Mouse (Mus musculus) intestine, postnatal 0 days (tissue): Measurements from ENCODE around the gene 1500011B03Rik. TPM values are rescaled to one million over a fixed set of nuclear protein-coding genes. Genes with fewer than 3 reads are reported as not detected.
A peak's percentile ranks its signal among the peaks of the same experiment; 100 is the strongest.

Experiments
- ATAC-seq: fragments of 200-750 bp; cut with Nextera tagmentation; 2 replicates; pipeline ENCODE4 v1.8.0; 2017; ENCODE audit warnings: mild to moderate bottlenecking, moderate TSS enrichment, moderate library complexity
- H3K27ac ChIP-seq: fragments of 300-500 bp; sonication (generic); 2 replicates; pipeline ENCODE4 v1.5.1; 2014; ENCODE audit warnings: mild to moderate bottlenecking, low read depth, low read length, moderate library complexity
- H3K27me3 ChIP-seq: fragments of 300-500 bp; sonication (generic); replicated peaks from 2 replicates; pipeline ENCODE4 v1.6.1; 2014; ENCODE audit warnings: low read length, mixed read lengths; ENCODE audit not compliant: control insufficient read depth, insufficient read depth
- H3K36me3 ChIP-seq: fragments of 300-500 bp; sonication (generic); 2 replicates; pipeline ENCODE4 v1.6.1; 2014; ENCODE audit warnings: mild to moderate bottlenecking, moderate library complexity; ENCODE audit not compliant: control insufficient read depth, insufficient read depth
- H3K4me1 ChIP-seq: fragments of 300-500 bp; sonication (generic); replicated peaks from 2 replicates; pipeline ENCODE4 v1.6.1; 2014; ENCODE audit warnings: antibody characterized with exemption, low read length, mixed read lengths; ENCODE audit not compliant: control insufficient read depth, insufficient read depth
- H3K4me2 ChIP-seq: fragments of 300-500 bp; sonication (generic); replicated peaks from 2 replicates; pipeline ENCODE4 v1.6.1; 2014; ENCODE audit warnings: low read depth, mild to moderate bottlenecking, moderate library complexity
- H3K4me3 ChIP-seq: fragments of 300-500 bp; sonication (generic); 2 replicates; pipeline ENCODE4 v1.5.1; 2014; ENCODE audit warnings: low read depth, low read length
- H3K9ac ChIP-seq: fragments of 300-500 bp; sonication (generic); 2 replicates; pipeline ENCODE4 v1.6.1; 2014; ENCODE audit warnings: mild to moderate bottlenecking, low read depth, low read length
- H3K9me3 ChIP-seq: fragments of 300-500 bp; sonication (generic); 2 replicates; pipeline ENCODE4 v1.6.1; 2016; ENCODE audit warnings: mixed run types; ENCODE audit not compliant: control insufficient read depth
- CTCF ChIP-seq: sonication (generic); IDR thresholded peaks from 2 replicates; pipeline ENCODE4 v1.5.1; 2016; ENCODE audit warnings: low read depth, mild to moderate bottlenecking, control low read depth, antibody characterized with exemption, moderate library complexity
- WGBS: fragments of 180-500 bp; shearing (Covaris S2); extraction: QIAGEN DNeasy Blood & Tissue Kit; methylation state at CpG from one replicate; pipeline ENCODE4 v1.1.7; 2014; 5-methylcytosine and 5-hydroxymethylcytosine counted together
- polyA plus RNA-seq: library from polyadenylated mRNA; unstranded; fragments of >200 nt; fragmentation: Nextera tagmentation; extraction: Ambion mirVana; gene quantifications from 2 replicates; pipeline ENCODE4 v1.2.1, GENCODE M21; 2015

1500011B03Rik gene
- polyA plus RNA-seq, 1 experiment from 2014 or later: 59.0 TPM

GRCm38 (mm10) chr5:114806636-114807035 lies 16.6 kb downstream of the 1500011B03Rik start:
- H3K36me3 ChIP-seq: peaks cover 47% of the 10 kb centered on the region
- TF ChIP-seq CTCF: no peak
- H3K9ac ChIP-seq: no peak overlapping the region
- no peaks in the 10 kb centered on the region for H3K27me3 ChIP-seq
- H3K9me3 ChIP-seq: no peaks in the 10 kb centered on the region
- no peak for ATAC-seq
- H3K4me2 ChIP-seq: no peak overlapping the region
- no peak overlapping the region; the same call in 1 of the 2 replicates for H3K27ac ChIP-seq
- no peaks in the 10 kb centered on the region for H3K4me1 ChIP-seq
- no peak overlapping the region for H3K4me3 ChIP-seq
- WGBS: 79% methylated on average over 8 of the region's 8 CpGs

GRCm38 (mm10) chr5:114805436-114806350 lies 17.6 kb downstream of the 1500011B03Rik start:
- H3K4me3 ChIP-seq: no peak overlapping the region
- no peak for ATAC-seq
- peak overlapping the region; percentile 50 for H3K27ac ChIP-seq
- H3K9ac ChIP-seq: no peak overlapping the region
- H3K9me3 ChIP-seq: no peaks in the 10 kb centered on the region
- H3K4me2 ChIP-seq: 0 out of 2 replicates have a peak overlapping the region, but pooled peaks have one; percentile 27
- H3K4me1 ChIP-seq: no peaks in the 10 kb centered on the region
- H3K36me3 ChIP-seq: peaks cover 54% of the 10 kb centered on the region
- TF ChIP-seq CTCF: no peak
- H3K27me3 ChIP-seq: no peaks in the 10 kb centered on the region
- 71% methylated on average over 15 of the region's 15 CpGs for WGBS

GRCm38 (mm10) chr5:114804958-114805357 lies 18.3 kb downstream of the 1500011B03Rik start:
- H3K4me1 ChIP-seq: no peaks in the 10 kb centered on the region
- TF ChIP-seq CTCF: peak; percentile 59
- H3K27me3 ChIP-seq: no peaks in the 10 kb centered on the region
- H3K4me3 ChIP-seq: no peak overlapping the region
- no peaks in the 10 kb centered on the region for H3K9me3 ChIP-seq
- ATAC-seq: no peak
- H3K4me2 ChIP-seq: no peak overlapping the region
- H3K36me3 ChIP-seq: peaks cover 61% of the 10 kb centered on the region
- no peak overlapping the region for H3K27ac ChIP-seq
- no peak overlapping the region for H3K9ac ChIP-seq
- 60% methylated on average over 3 of the region's 3 CpGs for WGBS

GRCm38 (mm10) chr5:114804335-114804734 lies 18.9 kb downstream of the 1500011B03Rik start:
- no peak for ATAC-seq
- Histone ChIP-seq H3K36me3 (peaks cover 67% of the 10 kb centered on the region), H3K9ac (no peak overlapping the region), H3K9me3 (no peaks in the 10 kb centered on the region), H3K4me3 (no peak overlapping the region), H3K27ac (no peak overlapping the region), H3K4me2 (no peak overlapping the region), H3K27me3 (no peaks in the 10 kb centered on the region), H3K4me1 (no peaks in the 10 kb centered on the region)
- WGBS: 93% methylated on average over 13 of the region's 13 CpGs
- no peak for TF ChIP-seq CTCF

- 94% methylated on average over 13 of the region's 13 CpGs for WGBS
- no peak for TF ChIP-seq CTCF
- Histone ChIP-seq H3K4me3 (no peak overlapping the region), H3K9ac (no peak overlapping the region), H3K9me3 (no peaks in the 10 kb centered on the region), H3K27me3 (no peaks in the 10 kb centered on the region), H3K4me1 (no peaks in the 10 kb centered on the region), H3K27ac (no peak overlapping the region), H3K4me2 (no peak overlapping the region), H3K36me3 (peaks cover 68% of the 10 kb centered on the region)
- ATAC-seq: no peak
These were observed 20.0 kb downstream of the 1500011B03Rik start for GRCm38 (mm10) chr5:114803231-114803630.

GRCm38 (mm10) chr5:114801841-114802240 lies 21.4 kb downstream of the 1500011B03Rik start:
- H3K9ac ChIP-seq: no peak overlapping the region
- TF ChIP-seq CTCF: no peak
- no peak overlapping the region for H3K4me3 ChIP-seq
- H3K27ac ChIP-seq: no peak overlapping the region
- H3K4me2 ChIP-seq: no peak overlapping the region
- H3K4me1 ChIP-seq: no peaks in the 10 kb centered on the region
- no peaks in the 10 kb centered on the region for H3K27me3 ChIP-seq
- ATAC-seq: no peak
- H3K36me3 ChIP-seq: peaks cover 74% of the 10 kb centered on the region
- H3K9me3 ChIP-seq: no peaks in the 10 kb centered on the region
- 94% methylated on average over 6 of the region's 6 CpGs for WGBS
